Mouse (Mus musculus): Measurements from ENCODE around the gene Gm49321. TPM values are rescaled to one million over a fixed set of nuclear protein-coding genes. Genes with fewer than 3 reads are reported as not detected.

The Gm49321 gene
- total and polyA plus RNA-seq, 2 experiments from 2014 or later, result 5.2 TPM; not detected in 1

- TF ChIP-seq CTCF (IDR thresholded peaks at IDR 0.05; ENCODE audit: low read depth) (no peak), EP300 (IDR thresholded peaks at IDR 0.05; ENCODE audit: low read depth) (no peak)
- Histone ChIP-seq H3K4me1 (ENCODE audit: control insufficient read depth, insufficient read depth) (peaks cover 12% of the 10 kb centered on the region), H3K4me2 (ENCODE audit: low read depth, low read length) (no peak overlapping the region), H3K27me3 (ENCODE audit: control insufficient read depth, insufficient read depth, low read length) (no peaks in the 10 kb centered on the region), H3K9ac (replicated peaks; ENCODE audit: low read depth, low read length) (no peak overlapping the region), H3K4me3 (ENCODE audit: low read depth, low read length) (no peak overlapping the region), H3K36me3 (replicated peaks; ENCODE audit: control insufficient read depth, insufficient read depth, low read length) (no peaks in the 10 kb centered on the region), H3K9me3 (replicated peaks; ENCODE audit: control insufficient read depth, low read length) (no peaks in the 10 kb centered on the region), H3K27ac (ENCODE audit: low read depth) (no peak overlapping the region)
- no peak for ATAC-seq (ENCODE audit: insufficient read depth, low read depth)
- 81% methylated on average over 4 of the region's 4 CpGs for WGBS
- no peak for DNase-seq (ENCODE audit: low spot score)
Measured at GRCm38 (mm10) chr12:73905555-73905954, 31.9 kb upstream of the Gm49321 start.

DNA sequence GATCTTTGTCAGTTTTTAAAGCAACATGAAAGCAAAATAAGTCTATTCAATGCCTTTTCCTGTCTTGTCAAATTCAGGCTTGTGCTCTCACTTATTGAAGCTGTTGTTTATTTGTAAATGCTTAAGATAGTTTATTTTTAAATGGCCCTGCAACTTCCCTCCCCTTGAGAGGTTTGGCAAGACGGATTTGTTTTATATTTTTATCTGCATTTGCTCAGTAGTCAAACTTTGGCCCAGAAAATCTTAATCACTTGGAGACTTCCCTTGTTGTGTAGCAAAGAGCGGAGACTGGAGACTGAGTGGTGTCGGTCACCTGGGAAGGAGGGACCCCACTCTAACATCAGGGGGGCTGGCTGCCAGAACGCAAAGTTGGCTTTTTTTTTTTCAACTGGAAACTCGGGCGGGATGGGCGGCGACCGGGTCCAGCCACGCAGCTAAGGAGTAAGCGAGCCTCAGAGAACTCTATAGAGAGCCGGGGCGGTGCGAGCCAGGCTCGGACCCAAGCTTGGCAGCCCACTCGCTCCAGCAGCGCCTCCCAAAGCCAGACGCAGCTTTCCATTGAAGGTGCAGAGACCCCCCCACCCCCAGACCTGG is 30.3 kb upstream of the Gm49321 start:
- Histone ChIP-seq H3K9ac (replicated peaks; ENCODE audit: low read depth, low read length) (peak overlapping the region; percentile 99), H3K36me3 (replicated peaks; ENCODE audit: control insufficient read depth, insufficient read depth, low read length) (no peaks in the 10 kb centered on the region), H3K4me2 (ENCODE audit: low read depth, low read length) (peak overlapping the region; percentile 75), H3K27ac (ENCODE audit: low read depth) (peak overlapping the region; percentile 99), H3K4me1 (ENCODE audit: control insufficient read depth, insufficient read depth) (peaks cover 19% of the 10 kb centered on the region), H3K9me3 (replicated peaks; ENCODE audit: control insufficient read depth, low read length) (no peaks in the 10 kb centered on the region), H3K27me3 (ENCODE audit: control insufficient read depth, insufficient read depth, low read length) (no peaks in the 10 kb centered on the region), H3K4me3 (ENCODE audit: low read depth, low read length) (peak overlapping the region; percentile 96)
- WGBS, result under 1% methylated on average over 18 of the region's 18 CpGs
- no peak for DNase-seq (ENCODE audit: low spot score)
- ATAC-seq (ENCODE audit: insufficient read depth, low read depth), result peak; percentile 72
- no peak for TF ChIP-seq CTCF (IDR thresholded peaks at IDR 0.05; ENCODE audit: low read depth)
- TF ChIP-seq EP300 (IDR thresholded peaks at IDR 0.05; ENCODE audit: low read depth), result no peak

GRCm38 (mm10) chr12:73907673-73908150 is 29.7 kb upstream of the Gm49321 start:
- Histone ChIP-seq H3K4me1 (ENCODE audit: control insufficient read depth, insufficient read depth) (peaks cover 19% of the 10 kb centered on the region), H3K9ac (replicated peaks; ENCODE audit: low read depth, low read length) (peak overlapping the region; percentile 99), H3K9me3 (replicated peaks; ENCODE audit: control insufficient read depth, low read length) (no peaks in the 10 kb centered on the region), H3K4me2 (ENCODE audit: low read depth, low read length) (peak overlapping the region; percentile 75), H3K4me3 (ENCODE audit: low read depth, low read length) (peak overlapping the region; percentile 96), H3K36me3 (replicated peaks; ENCODE audit: control insufficient read depth, insufficient read depth, low read length) (no peaks in the 10 kb centered on the region), H3K27me3 (ENCODE audit: control insufficient read depth, insufficient read depth, low read length) (no peaks in the 10 kb centered on the region), H3K27ac (ENCODE audit: low read depth) (peak overlapping the region; percentile 99)
- peak; percentile 98 for DNase-seq (ENCODE audit: low spot score)
- peak; percentile 98 for ATAC-seq (ENCODE audit: insufficient read depth, low read depth)
- WGBS, result under 1% methylated on average over 40 of the region's 51 CpGs
- TF ChIP-seq CTCF (IDR thresholded peaks at IDR 0.05; ENCODE audit: low read depth), result peak; percentile 57
- peak; percentile 90 for TF ChIP-seq EP300 (IDR thresholded peaks at IDR 0.05; ENCODE audit: low read depth)

GRCm38 (mm10) chr12:73908274-73909012 is 29.0 kb upstream of the Gm49321 start:
- ATAC-seq (ENCODE audit: insufficient read depth, low read depth) (peak; percentile 50), DNase-seq (ENCODE audit: low spot score) (peak; percentile 54)
- H3K9ac ChIP-seq (replicated peaks; ENCODE audit: low read depth, low read length), result peak overlapping the region; percentile 99
- under 1% methylated on average over 64 of the region's 76 CpGs for WGBS
- peaks cover 23% of the 10 kb centered on the region for H3K4me1 ChIP-seq (ENCODE audit: control insufficient read depth, insufficient read depth)
- H3K4me3 ChIP-seq (ENCODE audit: low read depth, low read length), result peak overlapping the region; percentile 96
- H3K36me3 ChIP-seq (replicated peaks; ENCODE audit: control insufficient read depth, insufficient read depth, low read length), result no peaks in the 10 kb centered on the region
- TF ChIP-seq CTCF (IDR thresholded peaks at IDR 0.05; ENCODE audit: low read depth), result no peak
- TF ChIP-seq EP300 (IDR thresholded peaks at IDR 0.05; ENCODE audit: low read depth), result no peak
- H3K4me2 ChIP-seq (ENCODE audit: low read depth, low read length), result peak overlapping the region; percentile 75
- H3K9me3 ChIP-seq (replicated peaks; ENCODE audit: control insufficient read depth, low read length), result no peaks in the 10 kb centered on the region
- peak overlapping the region; percentile 99 for H3K27ac ChIP-seq (ENCODE audit: low read depth)
- H3K27me3 ChIP-seq (ENCODE audit: control insufficient read depth, insufficient read depth, low read length), result no peaks in the 10 kb centered on the region

DNA sequence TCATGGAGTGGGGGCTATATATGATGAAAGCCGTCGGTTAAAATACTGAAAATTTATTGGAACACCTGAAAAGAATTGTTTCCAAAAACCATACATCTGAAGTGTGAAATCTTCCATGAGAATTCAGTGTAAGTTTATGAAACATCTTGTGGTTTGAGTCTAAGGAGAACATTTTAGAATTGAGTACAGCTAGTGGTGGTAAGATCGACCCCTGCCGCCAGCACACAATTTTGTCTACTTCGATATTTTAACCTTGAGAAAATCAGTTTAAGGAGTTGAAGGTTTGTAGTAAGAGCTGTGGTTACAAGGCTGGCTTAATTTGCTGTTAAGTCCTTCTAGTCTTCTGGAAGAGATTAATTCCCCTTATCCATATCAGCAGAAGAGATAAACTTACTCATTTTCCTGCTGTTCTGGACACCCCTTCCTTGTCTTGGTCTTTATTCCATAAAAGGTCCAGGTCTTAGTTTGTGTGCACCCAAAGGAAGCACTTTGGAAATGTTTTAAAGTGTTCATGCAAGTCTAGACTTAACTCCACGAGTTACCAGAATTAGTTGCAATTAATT is 28.4 kb upstream of the Gm49321 start:
- WGBS, result 0% methylated on average over 6 of the region's 6 CpGs
- no peaks in the 10 kb centered on the region for H3K27me3 ChIP-seq (ENCODE audit: control insufficient read depth, insufficient read depth, low read length)
- H3K9ac ChIP-seq (replicated peaks; ENCODE audit: low read depth, low read length), result peak overlapping the region; percentile 99
- no peaks in the 10 kb centered on the region for H3K9me3 ChIP-seq (replicated peaks; ENCODE audit: control insufficient read depth, low read length)
- no peak for DNase-seq (ENCODE audit: low spot score)
- H3K27ac ChIP-seq (ENCODE audit: low read depth), result peak overlapping the region; percentile 99
- ATAC-seq (ENCODE audit: insufficient read depth, low read depth), result no peak
- H3K4me1 ChIP-seq (ENCODE audit: control insufficient read depth, insufficient read depth), result peaks cover 25% of the 10 kb centered on the region
- H3K4me3 ChIP-seq (ENCODE audit: low read depth, low read length), result peak overlapping the region; percentile 96
- no peaks in the 10 kb centered on the region for H3K36me3 ChIP-seq (replicated peaks; ENCODE audit: control insufficient read depth, insufficient read depth, low read length)
- TF ChIP-seq EP300 (IDR thresholded peaks at IDR 0.05; ENCODE audit: low read depth), result no peak
- peak overlapping the region; percentile 75 for H3K4me2 ChIP-seq (ENCODE audit: low read depth, low read length)
